Mouse (Mus musculus): ENCODE data around the gene Mospd2.

Gene Mospd2

DNA sequence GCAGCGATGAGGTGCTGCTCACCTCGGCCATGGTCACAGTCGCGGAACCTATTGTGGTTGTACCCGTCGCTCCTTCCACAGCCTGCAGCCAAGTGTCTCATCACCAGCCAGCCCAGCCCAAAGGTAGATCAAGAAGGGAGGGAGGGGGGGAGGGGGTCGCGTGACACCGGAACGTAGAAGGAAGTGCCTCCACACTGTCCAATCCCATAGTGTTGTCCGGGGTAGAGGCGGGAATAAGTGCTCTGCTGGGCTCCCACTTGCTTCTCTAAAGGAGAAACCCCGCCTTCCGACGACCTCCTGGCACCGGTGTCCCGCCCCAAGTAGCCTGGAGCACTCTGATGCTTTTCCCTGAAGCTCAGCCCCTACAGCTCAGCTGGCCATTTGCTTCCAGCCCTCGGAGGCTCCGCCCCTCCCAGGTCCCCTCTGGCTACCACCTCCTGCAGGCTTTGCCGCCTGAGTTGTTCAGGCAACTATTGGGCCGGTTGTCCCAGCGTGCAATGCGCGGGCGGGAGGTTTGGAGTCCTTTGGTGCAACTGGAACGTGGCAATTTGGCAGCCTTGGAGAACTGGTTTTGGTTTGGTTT lies at the start of gene Mospd2, which contains the start of gene Fancb:
Mospd2 (minus strand) TSS at position 183 of the 583 bp plus-strand sequence.
Fancb (plus strand) TSS at position 400 of the 583 bp plus-strand sequence.
- peak; percentile 84 for DNase-seq

DNA sequence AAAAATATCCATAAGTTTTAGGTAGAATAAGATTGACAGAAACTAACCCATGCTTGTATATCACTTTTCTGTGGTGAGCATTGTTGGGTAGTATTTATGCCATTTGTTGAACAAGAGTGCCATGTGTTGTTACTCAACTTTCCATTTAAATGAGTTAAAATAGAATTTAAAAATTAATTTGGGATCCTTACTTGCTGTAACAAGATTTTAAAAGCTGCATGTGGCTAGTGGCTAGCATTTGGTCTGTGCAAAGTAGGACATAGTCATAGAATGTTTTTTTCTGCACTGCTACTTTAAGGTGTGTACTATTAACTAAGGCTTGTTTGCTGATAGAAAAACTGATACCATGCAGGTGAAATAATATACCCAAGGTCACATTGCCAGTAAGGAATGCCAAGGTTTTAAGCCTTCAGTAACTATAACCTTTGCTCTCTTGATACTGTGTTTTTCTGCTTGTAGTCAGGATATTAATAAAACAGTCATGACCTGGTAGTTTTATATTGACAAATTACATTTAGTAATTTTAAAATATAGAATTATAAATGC lies 24.7 kb upstream of the Mospd2 start, which contains the start of gene Gm17604:
Gm17604 (minus strand) TSS at position 51 of the 546 bp plus-strand sequence.
- no peak for DNase-seq

- DNase-seq, result no peak
These were observed 23.0 kb upstream of the Mospd2 start for GRCm38 (mm10) chrX:165003141-165003540.

- DNase-seq, result no peak
These were observed 1.3 kb downstream of the Mospd2 start for GRCm38 (mm10) chrX:164978866-164979265.

DNA sequence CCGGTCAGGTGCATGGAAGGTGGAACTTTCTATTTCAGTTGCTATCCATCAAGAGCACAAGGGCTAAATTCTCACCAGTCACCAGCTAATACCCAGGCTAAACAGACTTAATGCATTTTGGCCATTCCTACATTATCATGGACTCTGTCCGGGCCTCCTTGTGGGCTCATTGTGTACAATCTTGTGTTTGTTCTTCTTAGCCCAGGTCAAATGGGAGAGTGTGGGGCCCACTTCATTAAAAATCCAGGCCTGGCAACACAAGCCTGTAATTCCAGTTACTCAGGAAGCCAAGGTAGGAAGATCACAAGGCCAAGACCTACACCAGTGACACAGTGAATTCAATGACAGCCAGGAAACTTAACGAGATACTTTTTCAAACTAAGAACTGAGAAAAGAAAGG lies 9.0 kb downstream of the Mospd2 start:
- no peak for DNase-seq

DNA sequence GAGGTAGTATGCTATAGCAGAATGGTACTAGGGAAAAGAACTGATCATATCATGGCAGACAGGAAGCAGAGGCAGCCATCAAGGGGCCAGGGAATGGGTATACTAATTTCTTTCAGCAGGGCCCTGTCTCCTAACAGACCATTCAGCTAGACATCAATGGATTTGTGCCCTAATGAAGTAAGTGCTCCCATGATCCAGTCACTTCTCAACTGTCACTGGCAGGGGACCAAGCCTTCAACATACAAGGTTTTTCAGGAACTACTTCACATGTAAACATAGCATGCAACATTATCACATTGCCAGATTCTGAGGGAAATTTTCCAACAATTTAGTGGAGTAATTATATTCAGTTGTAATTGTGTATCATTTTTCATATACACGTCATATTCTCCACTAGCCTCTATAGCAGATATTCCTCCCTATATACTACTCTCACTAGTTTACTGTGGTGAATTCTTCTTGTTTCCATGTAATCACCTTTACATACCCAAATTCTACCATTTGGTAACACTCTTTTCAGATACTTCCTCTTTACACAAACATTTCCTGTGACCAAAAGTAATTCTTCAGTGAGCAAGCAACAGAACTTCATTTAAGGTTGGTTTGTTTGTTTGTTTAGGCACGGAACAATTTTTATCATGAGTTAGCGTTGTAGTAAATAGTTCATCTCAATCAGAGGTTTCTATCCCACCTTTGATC lies 14.3 kb downstream of the Mospd2 start:
- no peak for DNase-seq

GRCm38 (mm10) chrX:164952601-164953375 lies 27.4 kb downstream of the Mospd2 start:
- no peak for DNase-seq

- no peak for DNase-seq
These were observed 28.2 kb downstream of the Mospd2 start for GRCm38 (mm10) chrX:164951858-164952576.

GRCm38 (mm10) chrX:164941540-164941939 lies 38.6 kb downstream of the Mospd2 start:
- DNase-seq, result no peak

DNA sequence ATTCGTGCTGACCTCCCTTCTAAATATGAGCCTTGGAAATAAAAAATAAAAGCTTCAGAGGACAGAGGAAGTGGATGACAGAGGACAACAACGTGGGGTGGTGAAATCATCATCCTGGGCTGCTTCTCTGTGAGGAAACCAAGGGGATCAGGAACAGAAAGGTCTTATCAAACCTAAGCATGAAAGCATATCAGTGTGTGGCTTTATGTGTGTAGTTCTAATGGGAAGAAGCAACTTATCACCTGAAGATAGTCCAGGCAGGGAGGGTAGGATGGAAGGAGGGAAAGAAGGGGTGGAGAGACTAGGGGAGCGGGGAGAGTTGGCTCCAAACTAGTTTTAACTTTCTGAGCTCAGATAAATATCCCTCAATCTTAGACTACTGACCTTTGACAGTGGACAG lies 67.2 kb downstream of the Mospd2 start:
- DNase-seq, result no peak

DNA sequence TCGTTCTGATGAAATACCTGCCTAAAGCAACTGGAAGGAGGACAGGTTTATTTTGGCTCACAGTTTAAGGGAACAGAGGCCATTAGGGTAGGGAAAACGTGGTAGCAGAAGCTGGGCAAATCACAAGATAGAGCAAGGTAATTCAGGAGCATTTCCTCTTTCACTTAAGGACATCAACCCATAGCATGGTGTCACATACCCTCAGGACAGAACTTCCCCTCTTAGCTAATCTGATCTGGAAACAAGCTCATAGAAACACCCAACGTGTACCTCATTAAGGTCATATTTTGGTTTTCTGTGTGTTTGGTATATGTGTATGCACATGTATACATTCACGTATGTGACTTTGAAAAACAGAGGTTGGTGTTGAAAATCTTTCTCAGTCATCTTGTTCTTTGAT lies 68.0 kb downstream of the Mospd2 start:
- no peak for DNase-seq

GRCm38 (mm10) chrX:164901847-164902246 lies 78.3 kb downstream of the Mospd2 start:
- no peak for DNase-seq

- no peak for DNase-seq
These were observed 80.4 kb downstream of the Mospd2 start for GRCm38 (mm10) chrX:164899805-164900204.

GRCm38 (mm10) chrX:164886260-164886659 lies 93.9 kb downstream of the Mospd2 start:
- no peak for DNase-seq

Measured in thymus, postnatal 14 days (tissue).